Comparison of ENCODE assay signal across 20 mouse cellular contexts in genomic region chr3:106553411-106553810, GRCm38 (mm10). TPM values are rescaled to one million over a fixed set of nuclear protein-coding genes. Genes with fewer than 3 reads are reported as not detected.
A peak's percentile ranks its signal among the peaks of the same experiment; 100 is the strongest.
DNase-seq lines count a peak whose midpoint lies in the region; TF ChIP-seq lines count a peak whose summit lies in the region.
"Had no signal": no experiment of that assay in that cellular context is flagged by ENCODE, and none has a peak within 500 bp of the region (broad histone marks: within the 10 kb centered on the region; RNA-seq: fewer than 3 reads in every experiment).

No protein-coding gene starts in this region.

- no peak for TF ChIP-seq POLR2A in kidney, adult 2 months (IDR thresholded peaks at IDR 0.05; ENCODE audit: low read depth, low read length)
- no peak for TF ChIP-seq POLR2A in spleen, adult 2 months (IDR thresholded peaks at IDR 0.05; ENCODE audit: low read depth, low read length)

- peaks cover 83% of the 10 kb centered on the region for H3K79me2 ChIP-seq in macrophage (ENCODE audit: inconsistent target)

- H3K27ac ChIP-seq in kidney, adult 2 months (ENCODE audit: insufficient read depth, low read depth, low read length) = no peak overlapping the region
- peak overlapping the region; percentile 80 for H3K27ac ChIP-seq in spleen, adult 2 months (ENCODE audit: insufficient read depth, low read length)
- peak overlapping the region; percentile 91 for H3K27ac ChIP-seq in macrophage
- H3K27ac ChIP-seq: embryonic facial prominence, embryonic 15.5 days; hindbrain, embryonic 15.5 days; intestine, embryonic 15.5 days; limb, embryonic 12.5 days had no signal

- TF ChIP-seq CTCF in kidney, adult 2 months (conservative IDR thresholded peaks at IDR 0.05; ENCODE audit: insufficient read depth, insufficient read length, low read depth, low read length) = no peak
- no peak for TF ChIP-seq CTCF in spleen, adult 2 months (IDR thresholded peaks at IDR 0.05; ENCODE audit: extremely low read depth, insufficient read depth, insufficient read length, insufficient replicate concordance)

- H3K36me3 ChIP-seq in kidney, adult 2 months (ENCODE audit: control insufficient read depth, insufficient read depth, low read length) = peaks cover 14% of the 10 kb centered on the region
- H3K36me3 ChIP-seq in spleen, adult 2 months (ENCODE audit: control insufficient read depth, insufficient read depth, low read length) = peaks cover 16% of the 10 kb centered on the region
- peaks cover 14% of the 10 kb centered on the region; the same call in 1 of the 2 replicates for H3K36me3 ChIP-seq in macrophage (ENCODE audit: inconsistent target)

- 91% methylated on average over 5 of the region's 5 CpGs for WGBS in kidney, adult 2 months
- 53% methylated on average over 5 of the region's 5 CpGs for WGBS in spleen, adult 2 months
- 32% methylated on average over 5 of the region's 5 CpGs for WGBS in macrophage (ENCODE audit: missing documents)

- no peaks in the 10 kb centered on the region for H3K4me1 ChIP-seq in kidney, adult 2 months (ENCODE audit: control insufficient read depth, insufficient read depth, low read length)
- H3K4me1 ChIP-seq in spleen, adult 2 months (ENCODE audit: control insufficient read depth, insufficient read depth, insufficient read length) = peaks cover 6% of the 10 kb centered on the region
- H3K4me1 ChIP-seq: embryonic facial prominence, embryonic 15.5 days; intestine, embryonic 15.5 days; limb, embryonic 12.5 days had no signal

- H3K27me3 ChIP-seq in kidney, adult 2 months (replicated peaks; ENCODE audit: control insufficient read depth, insufficient read depth, low read length) = no peaks in the 10 kb centered on the region
- no peaks in the 10 kb centered on the region for H3K27me3 ChIP-seq in spleen, adult 2 months (ENCODE audit: control insufficient read depth, insufficient read depth, low read length)
- H3K27me3 ChIP-seq: embryonic facial prominence, embryonic 15.5 days; hindbrain, embryonic 15.5 days; intestine, embryonic 15.5 days; limb, embryonic 12.5 days had no signal

- peak; percentile 10 for DNase-seq in kidney, adult 2 months
- no peak for DNase-seq in kidney, postnatal 14 days
- DNase-seq in spleen, adult 2 months (ENCODE audit: low read depth in 1 of 2, low spot score in 2 of 2) = peak; percentile 12 to 34
- no peak for DNase-seq in spleen, adult 12 weeks (ENCODE audit: low spot score)
- DNase-seq in embryo, embryonic 10 days (ENCODE audit: low spot score) = no peak
- DNase-seq in adrenal gland, postnatal 4 days (ENCODE audit: low spot score in 2 of 2) = no peak
- no peak for DNase-seq in right cerebral cortex, adult 18-20 months
- DNase-seq: cerebellum, postnatal 14 days; heart, postnatal 36 days; kidney, postnatal 4 days; layer of hippocampus, adult 9-11 months; lung, adult 18-20 months; retina, postnatal 1 day; right cerebral cortex, postnatal 4 days; thymus, adult 18-20 months had no signal

- H3K4me3 ChIP-seq in kidney, adult 2 months (ENCODE audit: insufficient read depth, low read depth, low read length) = no peak overlapping the region
- no peak overlapping the region for H3K4me3 ChIP-seq in spleen, adult 2 months (ENCODE audit: extremely low read depth, insufficient read depth, insufficient read length)
- no peak overlapping the region for H3K4me3 ChIP-seq in macrophage (ENCODE audit: inconsistent target)
- H3K4me3 ChIP-seq: embryonic facial prominence, embryonic 15.5 days; hindbrain, embryonic 15.5 days; intestine, embryonic 15.5 days; limb, embryonic 12.5 days had no signal

RNA-seq across cellular contexts. Expression of gene Cept1, which starts 5.8 kb away (rescaled TPM):
- 18.1 and 20.6 TPM in 2 replicates for polyA plus RNA-seq in kidney, adult 2 months (2012; rRNA removed)
- polyA plus RNA-seq in spleen, adult 2 months (2012; rRNA removed) = 13.4 and 13.6 TPM in 2 replicates
- 100 to 1,000 TPM in 20 of 26 experiments, 10 to 100 TPM in 6; 39.3 to 455 (median 247) TPM for total RNA-seq in macrophage (2018; cell fraction: chromatin; rRNA removed)
- 100 to 1,000 TPM in 23 of 26 experiments, 10 to 100 TPM in 3; 85.5 to 266 (median 152) TPM for total RNA-seq in macrophage (2018; cell fraction: cytosol; rRNA removed)
- total RNA-seq in macrophage (2018; cell fraction: nucleus; rRNA removed) = 100 to 1,000 TPM; 107 to 448 (median 341) TPM
- polyA plus RNA-seq in macrophage (2018) = 73.6 to 155 TPM (median 154 TPM) in 3 replicates
- total RNA-seq in adrenal gland, postnatal 4 days (2021) = 10 to 100 TPM; 30.4 to 33.1 TPM

RNA-seq across cellular contexts. Expression of gene Dram2, which starts 5.8 kb away (rescaled TPM):
- 117 and 127 TPM in 2 replicates for polyA plus RNA-seq in kidney, adult 2 months (2012; rRNA removed)
- 12.7 and 16.1 TPM in 2 replicates for polyA plus RNA-seq in spleen, adult 2 months (2012; rRNA removed)
- total RNA-seq in macrophage (2018; cell fraction: chromatin; rRNA removed) = 100 to 1,000 TPM in 20 of 26 experiments, 10 to 100 TPM in 6; 37.1 to 283 (median 171) TPM
- total RNA-seq in macrophage (2018; cell fraction: cytosol; rRNA removed) = 100 to 1,000 TPM; 192 to 356 (median 270) TPM
- 100 to 1,000 TPM in 24 of 26 experiments, 10 to 100 TPM in 2; 86.2 to 326 (median 213) TPM for total RNA-seq in macrophage (2018; cell fraction: nucleus; rRNA removed)
- polyA plus RNA-seq in macrophage (2018) = 145 to 281 TPM (median 211 TPM) in 3 replicates
- 10 to 100 TPM; 66.4 to 68.6 TPM for total RNA-seq in adrenal gland, postnatal 4 days (2021)

Comparison
In these comparisons a context has a peak if more than half of its experiments do, and no peak if none do; other contexts are left out.
1. DNase-seq: peak in kidney, adult 2 months (single experiment) and spleen, adult 2 months (2 of 2); none in kidney, postnatal 14 days (single experiment), spleen, adult 12 weeks (single experiment), embryo, embryonic 10 days (single experiment), adrenal gland, postnatal 4 days (0 of 2) and right cerebral cortex, adult 18-20 months (single experiment).